Comparison of ENCODE assay signal across 19 mouse cellular contexts in the genomic region with DNA sequence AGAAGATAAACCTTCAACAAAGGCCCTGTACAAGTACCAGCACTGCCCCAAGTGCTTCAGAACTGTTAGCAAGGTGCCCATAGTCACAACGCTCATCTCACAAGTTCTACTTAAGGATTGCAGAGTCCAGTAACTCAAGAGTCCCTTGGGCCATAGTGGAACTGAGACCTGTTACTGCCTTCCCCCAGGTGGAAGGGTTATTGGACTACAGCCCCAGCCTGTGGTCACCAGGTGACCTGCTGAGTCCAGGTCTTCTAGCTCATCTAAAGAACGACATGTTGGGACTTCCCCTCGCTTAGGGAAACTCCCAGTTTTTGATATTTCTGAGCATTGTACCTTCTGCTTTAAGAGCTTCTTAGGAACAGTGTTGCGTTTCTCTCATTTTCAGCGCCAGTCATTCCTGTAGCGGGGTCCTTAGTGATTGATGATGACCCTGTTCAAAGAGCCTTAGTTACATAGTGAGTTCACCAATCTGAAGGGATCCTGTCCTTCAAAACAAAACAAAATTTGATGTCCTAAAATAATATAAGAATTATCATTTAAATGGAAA. TPM values are rescaled to one million over a fixed set of nuclear protein-coding genes. Genes with fewer than 3 reads are reported as not detected.
DNase-seq lines count a peak whose midpoint lies in the region; TF ChIP-seq lines count a peak whose summit lies in the region.
"Had no signal": no experiment of that assay in that cellular context is flagged by ENCODE, and none has a peak within 500 bp of the region (broad histone marks: within the 10 kb centered on the region; RNA-seq: fewer than 3 reads in every experiment).

No protein-coding gene starts in this region.

- no peaks in the 10 kb centered on the region for H3K9me3 ChIP-seq in CH12.LX (replicated peaks; ENCODE audit: low read length)
- H3K9me3 ChIP-seq: G1E had no signal

- H3K27me3 ChIP-seq in CH12.LX (replicated peaks): no peaks in the 10 kb centered on the region
- H3K27me3 ChIP-seq: Patski had no signal

- H3K79me2 ChIP-seq in CH12.LX (replicated peaks; ENCODE audit: control insufficient read depth, extremely low read depth, insufficient read depth, poor library complexity, severe bottlenecking): peaks cover 10% of the 10 kb centered on the region; the same call in 1 of the 2 replicates

- TF ChIP-seq EP300 in CH12.LX (IDR thresholded peaks at IDR 0.05; ENCODE audit: low read length): peak; percentile 72

- peak overlapping the region; percentile 44; the same call in 1 of the 2 replicates for H3K27ac ChIP-seq in CH12.LX (ENCODE audit: insufficient read depth, low read depth)

- H3K4me3 ChIP-seq in CH12.LX (replicated peaks in 1 of 3; ENCODE audit: low read depth in 2 of 3, low read length in 2 of 3, poor library complexity in 1 of 3): no peak overlapping the region

- no peak for TF ChIP-seq POLR2A in CH12.LX (IDR thresholded peaks at IDR 0.05; ENCODE audit: low read depth, low read length)

- TF ChIP-seq CTCF in CH12.LX (conservative IDR thresholded peaks at IDR 0.05 in 1 of 2, IDR thresholded peaks at IDR 0.05 in 1 of 2; ENCODE audit: low read depth in 2 of 2, low read length in 2 of 2): peak in 1 of 2 experiments; percentile 7; a peak in 1 of 4 replicates

- peaks cover 39 to 67% of the 10 kb centered on the region in 2 experiments for H3K36me3 ChIP-seq in CH12.LX (replicated peaks in 1 of 2; ENCODE audit: control insufficient read depth in 1 of 2, insufficient read depth in 1 of 2, low read length in 1 of 2)

- no peak; the same call in 1 of the 2 replicates for TF ChIP-seq RAD21 in CH12.LX (IDR thresholded peaks at IDR 0.05; ENCODE audit: low read depth, low read length)

- in situ Hi-C loops in CH12.LX (cut with MboI; ENCODE audit: low pct_ligation_motif_present, low pct_unique_long_range_greater_than_20kb, low sequenced_read_pairs): no loop called here

- peak; percentile 68 for DNase-seq in heart, adult 11 months
- DNase-seq in heart, postnatal 25 days (ENCODE audit: low spot score): no peak
- DNase-seq in CH12.LX (ENCODE audit: extremely low read depth): peak; percentile 79
- no peak for DNase-seq in left cerebral cortex, adult 8-10 months (ENCODE audit: low spot score in 2 of 2)
- DNase-seq: adrenal gland, adult 2 months; adrenal gland, adult 8-10 months; adrenal gland, postnatal 10 days; adrenal gland, postnatal 14 days; adrenal gland, postnatal 25 days; adrenal gland, postnatal 36 days; B cell, adult 2 months; cerebellum, adult 11 months; cerebellum, adult 11-12 months; cerebellum, adult 18-20 months; cerebellum, adult 2 months had no signal

- intact Hi-C loops in heart, postnatal 25 days (cut with DNase I): no loop called here

- H3K4me1 ChIP-seq in CH12.LX (ENCODE audit: control insufficient read depth in 1 of 2, insufficient read depth in 2 of 2): peaks cover 7 to 49% of the 10 kb centered on the region in 2 experiments

- H3K9ac ChIP-seq in CH12.LX (ENCODE audit: insufficient read depth, low read depth): no peak overlapping the region

- dilution Hi-C loops in CH12.LX (cut with MboI; ENCODE audit: extremely low pct_ligation_motif_present, extremely low pct_unique_long_range_greater_than_20kb, low sequenced_read_pairs): no loop called here

- H3K4me2 ChIP-seq in CH12.LX (ENCODE audit: insufficient read depth, low read depth, poor library complexity, severe bottlenecking): peak overlapping the region; percentile 77

TF ChIP-seq in CH12.LX, 34 proteins besides CTCF, POLR2A, EP300 and RAD21:
- TF ChIP-seq TCF12 (IDR thresholded peaks at IDR 0.05; ENCODE audit: low read depth, low read length) (peak; percentile 64; the same call in 1 of the 2 replicates), IRF4 (IDR thresholded peaks at IDR 0.05; ENCODE audit: low read depth, low read length) (peak; percentile 88), JUND (conservative IDR thresholded peaks at IDR 0.05; ENCODE audit: low read depth, low read length) (peak; percentile 82), MEF2A (IDR thresholded peaks at IDR 0.05; ENCODE audit: borderline replicate concordance, low read depth, low read length) (0 out of 2 replicates have a peak, but pooled peaks have one; percentile 34), ZMIZ1 (IDR thresholded peaks at IDR 0.05; ENCODE audit: low read depth, low read length) (0 out of 2 replicates have a peak, but pooled peaks have one; percentile 30), NRF1 (IDR thresholded peaks at IDR 0.05; ENCODE audit: low read depth, low read length) (no peak), CHD2 (IDR thresholded peaks at IDR 0.05; ENCODE audit: low read length) (no peak), JUN (IDR thresholded peaks at IDR 0.05; ENCODE audit: insufficient read depth, low read depth, low read length) (peak; percentile 60), NELFE (IDR thresholded peaks at IDR 0.05; ENCODE audit: low read depth, low read length) (no peak)

RNA-seq across cellular contexts. Expression of gene Cacna1d, which starts 19.0 kb away (rescaled TPM):
- 1 to 10 TPM; 2.4 to 3.3 TPM for total RNA-seq in heart, postnatal 25 days (2021)
- total RNA-seq in CH12.LX (2012; rRNA removed): 0.04 and 0.17 TPM in 2 replicates
- total RNA-seq in CH12.LX (2014; rRNA removed): 0.08 and 0.14 TPM in 2 replicates
- polyA plus RNA-seq in CH12.LX (2012; ENCODE audit: insufficient read length, low read depth): 0.63 and 0.66 TPM in 2 replicates
- total RNA-seq in left cerebral cortex, adult 8-10 months (2022): 10 to 100 TPM; 45.2 to 48.8 (median 46.9) TPM
- total RNA-seq: MEL had no signal
- polyA plus RNA-seq: C2C12 had no signal

RNA-seq across cellular contexts. Expression of gene Dcp1a, which starts 31.0 kb away (rescaled TPM):
- 10 to 100 TPM; 11.9 to 13.1 TPM for total RNA-seq in heart, postnatal 25 days (2021)
- total RNA-seq in CH12.LX (2012; rRNA removed) (20.1 TPM in 2 replicates), CH12.LX (2014; rRNA removed) (18.3 TPM in 2 replicates)
- 25.4 and 26.9 TPM in 2 replicates for polyA plus RNA-seq in CH12.LX (2012; ENCODE audit: insufficient read length, low read depth)
- 10 to 100 TPM; 20.2 to 25.2 (median 24.3) TPM for total RNA-seq in left cerebral cortex, adult 8-10 months (2022)

RNA-seq across cellular contexts. Expression of gene Tkt, which starts 37.9 kb away (rescaled TPM):
- total RNA-seq in heart, postnatal 25 days (2021): 10 to 100 TPM; 34.5 to 39.8 TPM
- 432 and 450 TPM in 2 replicates for total RNA-seq in CH12.LX (2012; rRNA removed)
- total RNA-seq in CH12.LX (2014; rRNA removed): 420 and 456 TPM in 2 replicates
- polyA plus RNA-seq in CH12.LX (2012; ENCODE audit: insufficient read length, low read depth): 735 and 837 TPM in 2 replicates
- 100 to 1,000 TPM; 204 to 217 (median 208) TPM for total RNA-seq in left cerebral cortex, adult 8-10 months (2022)

Comparison
In these comparisons a context has a peak if more than half of its experiments do, and no peak if none do; other contexts are left out.
1. DNase-seq: peak in heart, adult 11 months (single experiment) and CH12.LX (single experiment); none in heart, postnatal 25 days (single experiment) and left cerebral cortex, adult 8-10 months (0 of 2).
2. RNA of gene Cacna1d, which starts 19.0 kb away (total RNA-seq): 45.2 to 48.8 TPM in left cerebral cortex, adult 8-10 months; 2.4 to 3.3 TPM in heart, postnatal 25 days and 0.04 to 0.17 TPM in CH12.LX; every median in the first group is over 10 times any median in the second.
3. RNA of gene Tkt, which starts 37.9 kb away (total RNA-seq): 420 to 456 TPM in CH12.LX and 204 to 217 TPM in left cerebral cortex, adult 8-10 months; 34.5 to 39.8 TPM in heart, postnatal 25 days; every median in the first group is over 4 times any median in the second.